Mouse (Mus musculus) embryo, embryonic 11.5 days (tissue): ENCODE measurements around the gene Cxcr5.

Source experiments
- DNase-seq: peaks from one replicate; pipeline ENCODE4 v3.0.0-alpha.2; 2012; ENCODE audit warnings: low read depth, low spot score

The Cxcr5 gene

DNA sequence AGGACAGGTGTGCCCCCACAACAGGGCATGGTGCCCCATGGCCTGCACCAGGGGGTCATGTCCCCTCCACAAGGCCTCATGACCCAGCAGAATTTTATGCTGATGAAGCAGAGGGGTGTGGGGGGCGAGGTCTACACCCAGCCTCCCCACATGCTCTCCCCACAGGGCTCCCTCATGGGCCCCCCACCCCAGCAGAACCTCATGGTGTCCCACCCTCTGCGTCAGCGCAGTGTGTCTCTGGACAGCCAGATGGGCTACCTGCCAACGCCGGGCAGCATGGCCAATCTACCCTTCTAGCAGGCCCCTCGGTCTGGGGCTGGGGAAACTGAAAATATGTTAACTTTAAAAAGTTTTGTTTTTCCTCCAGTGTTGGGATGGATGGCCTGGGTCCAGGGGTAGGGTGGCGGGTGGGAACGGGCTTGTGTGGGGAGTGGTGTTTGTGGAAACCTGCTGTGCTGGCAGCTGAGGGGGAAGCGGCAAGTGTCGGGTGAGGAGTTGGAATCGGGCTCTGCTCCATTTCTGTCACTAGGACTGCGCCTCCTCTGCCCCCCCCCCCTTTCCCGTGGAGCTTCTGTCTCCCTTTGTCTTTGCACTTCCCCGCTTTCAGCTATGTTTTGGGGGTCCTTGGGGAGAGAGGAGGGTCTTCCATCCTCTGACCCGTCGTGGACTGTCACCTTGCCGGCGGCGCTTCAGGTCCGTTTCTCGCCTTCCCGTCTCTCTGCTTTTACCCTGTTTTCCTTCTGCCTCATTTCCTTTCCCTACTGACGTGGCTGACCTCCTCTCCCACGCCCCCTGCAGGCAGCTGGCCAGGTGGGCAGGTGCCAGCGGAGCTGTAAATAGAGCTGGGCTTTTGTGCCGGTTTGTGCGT is 52.0 kb downstream of the Cxcr5 start:
- no peak for DNase-seq

DNA sequence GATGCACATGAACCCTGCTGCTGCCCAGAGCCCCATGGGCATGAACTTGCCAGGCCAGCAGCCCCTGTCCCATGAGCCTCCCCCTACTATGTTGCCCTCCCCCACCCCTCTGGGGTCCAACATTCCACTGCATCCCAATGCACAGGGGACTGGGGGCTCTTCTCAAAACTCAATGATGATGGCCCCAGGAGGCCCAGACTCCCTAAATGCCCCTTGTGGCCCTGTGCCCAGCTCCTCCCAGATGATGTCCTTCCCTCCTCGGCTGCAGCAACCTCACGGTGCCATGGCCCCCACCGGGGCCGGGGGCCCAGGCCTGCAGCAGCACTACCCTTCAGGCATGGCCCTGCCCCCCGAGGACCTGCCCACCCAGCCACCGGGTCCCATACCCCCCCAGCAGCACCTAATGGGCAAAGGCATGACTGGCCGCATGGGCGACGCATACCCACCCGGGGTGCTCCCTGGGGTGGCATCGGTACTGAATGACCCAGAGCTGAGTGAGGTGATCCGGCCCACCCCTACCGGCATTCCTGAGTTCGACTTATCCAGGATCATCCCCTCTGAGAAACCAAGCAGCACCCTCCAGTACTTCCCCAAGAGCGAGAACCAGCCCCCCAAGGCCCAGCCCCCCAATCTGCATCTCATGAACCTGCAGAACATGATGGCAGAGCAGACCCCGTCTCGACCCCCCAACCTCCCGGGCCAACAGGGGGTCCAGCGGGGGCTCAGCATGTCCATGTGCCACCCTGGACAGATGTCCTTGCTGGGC is 52.8 kb downstream of the Cxcr5 start:
- no peak for DNase-seq

DNA sequence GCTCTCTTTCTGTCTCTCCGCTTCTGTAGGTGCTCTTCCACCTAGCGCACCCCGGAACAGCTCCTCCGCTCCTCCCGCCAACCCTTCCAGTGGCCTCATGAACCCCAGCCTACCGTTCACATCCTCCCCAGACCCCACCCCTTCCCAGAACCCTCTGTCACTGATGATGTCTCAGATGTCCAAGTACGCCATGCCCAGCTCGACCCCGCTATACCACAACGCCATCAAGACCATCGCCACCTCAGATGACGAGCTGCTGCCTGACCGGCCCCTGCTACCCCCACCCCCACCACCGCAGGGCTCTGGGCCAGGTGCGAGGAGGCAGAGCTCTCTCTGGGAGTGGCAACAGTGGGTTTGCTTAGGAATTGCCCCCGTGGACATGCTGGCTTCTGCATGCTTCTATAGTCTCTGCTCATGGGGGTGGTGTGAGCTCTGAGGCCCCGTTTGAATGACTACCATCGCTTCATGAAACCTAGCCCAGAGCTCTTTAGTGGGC is 53.5 kb downstream of the Cxcr5 start:
- DNase-seq = no peak

DNA sequence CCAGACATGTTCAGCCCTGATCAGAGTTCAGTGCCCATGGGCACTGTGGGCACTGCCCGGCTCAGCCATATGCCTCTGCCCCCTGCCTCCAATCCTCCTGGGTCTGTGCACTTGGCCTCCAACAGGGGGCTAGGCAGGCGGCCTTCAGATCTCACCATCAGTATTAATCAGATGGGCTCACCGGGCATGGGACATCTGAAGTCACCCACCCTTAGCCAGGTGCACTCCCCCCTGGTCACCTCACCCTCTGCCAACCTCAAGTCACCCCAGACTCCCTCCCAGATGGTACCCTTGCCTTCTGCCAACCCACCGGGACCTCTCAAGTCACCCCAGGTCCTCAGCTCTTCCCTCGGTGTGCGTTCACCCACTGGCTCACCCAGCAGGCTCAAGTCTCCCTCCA is 54.3 kb downstream of the Cxcr5 start:
- DNase-seq = no peak

DNA sequence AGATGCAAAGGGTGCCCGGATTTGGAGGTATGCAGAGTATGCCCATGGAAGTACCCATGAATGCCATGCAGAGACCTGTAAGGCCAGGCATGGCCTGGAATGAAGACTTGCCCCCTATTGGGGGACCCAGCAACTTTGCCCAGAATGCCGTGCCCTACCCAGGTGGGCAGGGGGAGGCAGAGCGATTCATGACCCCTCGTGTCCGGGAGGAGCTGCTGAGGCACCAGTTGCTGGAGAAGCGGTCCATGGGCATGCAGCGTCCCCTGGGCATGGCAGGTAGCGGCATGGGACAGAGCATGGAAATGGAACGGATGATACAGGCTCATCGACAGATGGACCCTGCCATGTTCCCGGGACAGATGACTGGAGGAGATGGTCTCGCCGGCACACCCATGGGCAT is 55.1 kb downstream of the Cxcr5 start:
- DNase-seq = no peak

DNA sequence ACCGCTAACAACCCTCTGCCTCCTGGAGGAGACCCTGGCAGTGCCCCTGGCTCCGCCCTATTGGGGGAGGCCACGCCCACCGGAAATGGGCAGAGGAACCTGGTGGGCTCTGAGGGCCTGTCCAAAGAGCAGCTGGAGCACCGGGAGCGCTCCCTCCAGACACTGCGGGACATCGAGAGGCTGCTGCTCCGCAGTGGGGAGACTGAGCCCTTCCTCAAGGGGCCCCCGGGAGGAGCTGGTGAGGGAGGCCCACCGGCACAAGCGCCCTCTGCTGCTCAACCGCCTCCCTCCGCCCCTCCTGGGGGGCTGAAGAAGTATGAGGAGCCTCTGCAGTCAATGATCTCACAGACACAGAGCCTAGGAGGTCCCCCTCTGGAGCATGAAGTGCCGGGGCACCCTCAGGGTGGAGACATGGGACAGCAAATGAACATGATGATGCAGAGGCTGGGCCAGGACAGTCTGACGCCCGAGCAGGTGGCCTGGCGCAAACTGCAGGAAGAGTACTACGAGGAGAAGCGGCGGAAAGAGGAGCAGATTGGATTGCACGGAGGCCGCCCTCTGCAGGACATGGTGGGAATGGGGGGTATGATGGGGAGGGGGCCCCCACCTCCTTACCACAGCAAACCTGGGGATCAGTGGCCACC is 55.7 kb downstream of the Cxcr5 start:
- no peak for DNase-seq

DNA sequence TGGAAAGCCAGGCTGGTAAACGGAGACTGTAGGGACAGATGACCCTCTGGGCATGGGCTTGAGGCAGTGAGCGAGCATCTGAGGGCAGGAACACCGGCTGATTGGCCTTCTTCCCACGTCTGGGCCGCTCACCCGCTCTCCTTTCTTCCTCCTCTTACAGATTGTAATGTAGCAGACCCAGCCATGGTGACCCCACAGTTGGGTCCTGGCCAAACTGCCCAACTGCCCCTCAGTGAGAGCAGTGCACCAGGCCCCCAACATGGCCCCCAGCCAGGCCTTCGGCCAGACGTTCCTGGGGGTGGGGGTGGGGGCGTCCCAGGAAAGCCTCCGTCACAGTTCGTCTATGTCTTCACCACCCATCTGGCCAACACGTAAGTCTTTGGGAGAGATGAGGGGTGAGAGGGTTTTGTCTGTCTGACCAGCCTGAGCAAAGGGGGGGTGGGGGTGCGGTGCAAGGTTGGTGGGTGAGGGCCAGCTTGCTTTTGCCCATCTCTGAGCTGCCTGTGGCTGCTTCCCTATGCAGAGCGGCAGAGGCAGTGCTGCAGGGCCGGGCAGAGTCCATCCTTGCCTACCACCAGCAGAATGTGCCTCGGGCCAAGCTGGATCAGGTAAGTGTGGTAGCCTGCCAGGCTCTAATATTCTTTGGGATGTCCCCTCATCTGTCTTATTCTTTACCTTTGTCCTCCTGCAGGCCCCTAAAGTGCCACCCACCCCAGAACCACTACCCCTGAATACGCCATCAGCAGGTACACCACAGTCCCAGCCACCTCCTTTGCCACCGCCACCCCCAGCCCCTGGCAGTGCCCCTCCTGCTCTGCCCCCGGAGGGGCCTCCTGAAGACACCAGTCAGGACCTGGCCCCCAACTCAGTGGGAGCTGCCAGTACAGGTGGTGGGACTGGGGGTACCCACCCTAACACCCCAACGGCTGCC is 56.5 kb downstream of the Cxcr5 start:
- DNase-seq = no peak

DNA sequence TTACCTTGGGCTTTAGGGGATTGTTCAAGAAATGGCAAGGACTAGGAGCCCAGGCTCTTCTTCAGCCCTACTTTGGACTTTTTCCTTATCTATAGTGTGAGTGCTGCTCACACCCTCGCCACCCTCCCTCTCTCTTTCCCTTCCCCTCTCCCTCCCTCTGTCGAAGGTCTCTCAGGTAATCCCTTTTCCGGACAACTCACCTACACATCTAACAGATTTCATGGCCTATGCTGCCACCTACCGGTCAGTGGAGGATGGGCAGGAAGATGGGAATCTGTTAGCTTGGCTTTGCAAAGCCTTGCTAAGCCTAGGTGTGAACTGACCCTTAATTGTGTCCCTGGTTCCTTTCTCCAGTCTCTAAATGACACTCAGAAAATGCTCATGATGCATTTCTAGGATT is 59.7 kb downstream of the Cxcr5 start:
- peak; percentile 72 for DNase-seq

DNA sequence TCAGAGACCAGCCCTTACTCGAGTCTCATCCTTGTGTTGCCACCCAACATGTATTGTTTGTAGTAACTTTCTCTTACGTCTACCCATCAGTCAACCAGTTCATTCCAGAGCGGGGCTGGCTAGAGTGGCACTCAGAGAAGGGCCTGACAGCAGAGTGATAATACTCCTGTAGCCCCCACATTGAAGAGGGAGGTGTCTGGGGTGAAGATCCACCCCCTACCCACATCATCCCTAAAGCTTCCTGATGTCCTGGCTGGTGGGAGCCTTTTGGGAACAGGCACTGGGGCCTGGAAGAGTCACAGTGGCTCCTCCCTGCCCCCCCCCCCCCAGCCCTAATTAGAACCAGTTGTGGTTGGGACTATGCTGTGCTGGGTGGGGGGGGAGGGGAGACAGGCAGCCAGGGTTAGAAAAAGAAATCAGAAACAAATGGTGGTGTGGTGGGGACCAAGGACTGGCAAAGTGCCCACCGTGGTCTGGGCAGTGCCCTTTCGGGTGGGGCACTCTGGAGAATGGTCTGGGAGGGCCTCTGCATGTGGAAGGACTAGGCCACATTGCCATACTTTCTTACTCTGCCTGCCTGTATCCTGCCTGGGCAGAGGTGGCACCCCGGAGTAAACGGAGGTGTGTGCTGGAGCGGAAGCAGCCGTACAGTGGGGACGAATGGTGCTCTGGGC is 60.3 kb downstream of the Cxcr5 start:
- DNase-seq = no peak

DNA sequence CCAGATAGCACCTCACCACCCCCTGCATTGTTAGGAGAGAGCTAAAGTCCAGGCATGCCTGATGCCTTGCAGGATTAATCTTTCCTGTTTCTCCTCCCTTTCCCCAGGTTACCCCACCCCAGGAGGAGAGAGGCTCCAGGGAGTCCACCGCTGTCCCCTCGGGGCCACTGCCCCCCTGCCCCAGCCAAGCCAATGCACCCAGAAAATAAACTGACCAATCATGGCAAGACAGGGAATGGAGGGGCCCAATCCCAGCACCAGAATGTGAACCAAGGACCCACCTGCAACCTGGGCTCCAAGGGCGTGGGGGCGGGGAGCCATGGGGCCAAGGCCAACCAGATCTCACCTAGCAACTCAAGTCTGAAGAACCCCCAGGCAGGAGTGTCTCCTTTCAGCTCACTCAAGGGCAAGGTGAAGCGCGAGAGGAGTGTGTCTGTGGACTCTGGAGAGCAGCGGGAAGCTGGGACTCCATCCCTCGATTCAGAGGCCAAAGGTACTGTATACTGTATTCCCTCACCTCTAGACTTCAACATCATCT is 61.0 kb downstream of the Cxcr5 start:
- DNase-seq = no peak

DNA sequence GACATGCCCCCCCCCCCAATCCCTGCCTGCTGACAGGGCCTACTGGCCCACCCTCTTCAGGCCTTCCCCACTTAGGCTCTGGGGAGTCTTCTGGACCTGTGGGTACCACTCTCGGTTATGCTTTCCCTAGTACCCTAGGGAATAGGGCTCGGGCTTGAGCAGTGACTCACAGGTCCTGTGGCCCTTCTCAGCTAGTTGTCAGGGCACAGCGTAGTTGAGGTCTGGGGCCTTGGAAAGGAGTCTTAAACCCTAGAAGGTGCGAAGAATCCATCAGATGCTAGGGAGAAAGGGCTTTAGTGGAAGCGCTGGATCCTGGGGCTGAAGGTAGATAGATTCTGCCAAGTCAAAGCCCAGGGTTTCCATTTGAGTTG is 61.5 kb downstream of the Cxcr5 start:
- no peak for DNase-seq

DNA sequence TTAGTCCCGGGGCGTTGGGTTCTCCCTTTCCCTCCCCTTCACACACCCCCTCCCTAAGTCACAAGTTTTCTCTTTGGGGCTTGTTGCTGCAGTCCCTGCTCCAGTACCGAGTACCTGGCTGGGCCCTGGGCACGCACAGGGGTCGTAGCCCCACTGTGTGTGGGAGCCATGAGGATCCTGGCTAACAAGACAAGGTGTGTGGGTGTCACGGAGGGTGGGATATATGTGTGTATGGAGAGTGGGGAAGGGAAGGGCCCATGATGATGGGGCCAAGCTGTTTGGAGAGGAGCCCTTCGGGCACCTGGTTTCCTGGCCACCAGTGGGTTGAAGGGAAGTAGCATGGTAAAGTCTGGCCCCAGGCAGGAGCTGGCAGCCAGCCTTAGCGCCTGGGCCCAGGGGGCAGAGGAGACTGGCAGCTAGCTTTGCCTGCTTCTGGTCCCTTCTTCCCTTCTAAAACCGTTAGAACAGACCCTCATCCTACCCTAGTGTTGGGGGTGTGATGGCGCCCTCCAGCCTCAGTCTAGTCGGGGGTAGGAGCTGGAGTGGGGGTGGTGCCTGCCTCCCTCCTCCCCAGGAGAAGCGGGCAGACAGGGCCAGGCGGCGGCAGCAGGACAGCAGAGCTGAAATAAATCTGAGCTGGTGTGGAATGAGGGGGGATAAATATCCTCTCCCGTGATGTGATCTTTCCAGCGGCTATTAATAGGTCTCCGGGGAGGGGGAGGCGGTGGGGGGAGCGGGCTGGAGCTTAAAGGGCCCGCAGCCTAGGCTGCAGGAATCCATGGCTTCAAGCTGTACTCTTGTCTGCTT is 62.1 kb downstream of the Cxcr5 start:
- peak; percentile 63 for DNase-seq

DNA sequence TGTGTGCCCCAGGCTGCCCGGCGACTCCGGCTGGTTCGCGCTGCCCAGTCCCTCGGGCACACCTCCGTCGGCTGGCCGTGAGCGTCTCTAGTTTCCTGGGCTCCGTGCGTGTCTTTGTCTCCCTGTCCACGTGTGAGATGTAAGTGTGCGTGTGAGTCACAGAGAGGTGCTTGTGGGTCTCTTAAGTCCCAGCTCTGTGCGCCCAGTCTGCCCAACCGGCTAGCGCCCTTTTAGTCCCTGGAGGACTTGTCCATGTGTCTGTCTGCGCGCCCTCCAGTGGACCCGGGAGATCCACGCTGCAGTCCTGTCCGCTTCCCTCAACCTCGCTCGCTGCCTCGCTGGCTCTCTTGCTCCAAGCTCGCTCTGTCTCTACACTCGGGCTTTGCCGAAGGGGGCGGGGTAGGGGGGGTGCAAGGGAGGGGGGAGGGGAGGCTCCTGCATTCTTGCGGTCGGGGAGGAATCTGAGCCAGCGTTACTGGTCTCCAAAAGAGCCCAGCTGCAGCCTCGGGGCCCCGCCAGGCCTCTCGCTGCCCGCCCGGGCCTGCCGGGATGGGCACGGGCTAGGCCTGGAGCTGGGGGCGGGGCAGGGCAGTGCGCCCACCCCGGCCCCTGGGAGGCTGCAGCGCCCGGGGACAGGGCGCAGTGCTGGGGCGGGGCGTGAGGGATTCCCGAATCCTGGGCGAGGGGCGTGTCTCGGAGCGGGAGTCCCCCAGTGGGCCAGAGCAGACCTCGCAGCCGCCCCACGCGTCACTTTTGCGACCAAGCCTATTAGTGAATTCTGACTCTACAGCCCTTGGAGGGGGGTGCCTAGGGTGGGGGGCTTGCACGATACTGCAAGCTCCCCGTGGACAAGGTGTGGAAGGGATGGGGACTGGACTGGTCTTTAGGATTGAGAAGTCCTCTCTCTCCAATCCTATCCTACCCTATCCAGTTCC is 63.0 kb downstream of the Cxcr5 start:
- DNase-seq = peak; percentile 71

DNA sequence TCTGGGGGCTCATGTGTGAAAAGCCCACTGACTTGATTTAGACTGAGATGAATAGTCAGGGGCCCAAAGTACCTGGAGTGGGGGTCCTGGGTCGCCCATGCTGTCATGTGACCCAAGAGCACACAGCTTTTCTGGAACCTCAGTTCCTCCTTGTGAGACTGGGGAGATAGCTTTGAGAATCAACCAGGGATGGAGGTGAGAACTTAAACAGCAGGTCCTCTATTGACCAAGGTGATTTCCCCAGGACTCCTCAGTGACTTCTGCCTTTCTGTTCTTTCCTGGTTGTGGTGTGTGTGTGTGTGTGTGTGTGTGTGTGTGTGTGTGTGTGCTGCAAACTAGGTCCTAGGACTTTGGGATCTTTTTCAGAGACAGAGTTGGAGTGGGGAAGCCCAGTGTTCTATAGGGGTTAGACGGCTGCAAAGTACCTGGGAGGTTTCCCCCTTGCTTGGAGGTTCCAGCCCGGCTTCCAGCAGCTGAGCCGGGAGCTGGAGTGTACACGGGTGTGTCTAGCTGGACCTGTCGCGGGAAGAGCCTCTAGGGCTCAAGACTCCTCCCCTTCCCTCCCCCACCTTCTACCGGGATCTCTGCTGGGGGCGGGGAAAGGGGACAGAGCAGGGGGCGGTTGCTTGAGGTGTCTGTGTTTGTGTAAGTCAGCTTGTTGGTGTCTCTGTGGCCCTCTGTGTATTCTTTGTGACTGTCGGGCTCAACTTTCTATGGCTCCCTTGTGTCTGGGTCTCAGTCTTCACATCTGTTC is 63.9 kb downstream of the Cxcr5 start:
- DNase-seq = no peak

DNA sequence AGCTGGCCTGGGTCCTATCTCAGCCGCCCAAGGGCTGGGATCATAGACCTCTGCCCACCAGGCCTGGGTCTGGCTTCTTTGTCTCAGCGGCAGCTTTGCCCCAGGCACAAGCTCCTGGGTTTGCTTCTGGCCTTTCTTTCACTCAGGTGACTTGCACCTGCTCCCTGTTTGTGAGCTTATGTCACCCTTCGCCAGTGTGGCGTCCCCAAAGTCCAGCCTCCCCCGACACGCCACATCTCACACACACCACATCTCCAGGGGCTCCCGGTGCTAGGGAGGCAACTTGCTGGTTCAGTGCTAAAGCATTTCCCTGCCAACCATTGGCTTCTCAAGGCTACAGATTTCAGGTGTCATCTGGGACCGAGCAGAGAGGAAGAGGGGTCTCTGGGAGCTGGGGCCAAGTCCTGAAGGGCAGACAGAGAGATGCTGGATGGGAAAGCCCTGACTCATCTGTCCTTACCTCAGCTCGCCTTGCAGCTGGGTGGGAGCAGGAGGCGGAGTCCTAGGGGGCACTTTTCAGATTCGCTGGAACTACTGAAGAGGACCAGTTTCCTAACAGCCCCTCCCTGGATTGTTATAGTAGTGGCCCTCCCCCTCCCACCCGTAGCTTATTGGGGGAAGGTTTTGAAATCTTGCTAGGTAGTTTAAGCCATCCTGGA is 64.7 kb downstream of the Cxcr5 start:
- DNase-seq = no peak

DNA sequence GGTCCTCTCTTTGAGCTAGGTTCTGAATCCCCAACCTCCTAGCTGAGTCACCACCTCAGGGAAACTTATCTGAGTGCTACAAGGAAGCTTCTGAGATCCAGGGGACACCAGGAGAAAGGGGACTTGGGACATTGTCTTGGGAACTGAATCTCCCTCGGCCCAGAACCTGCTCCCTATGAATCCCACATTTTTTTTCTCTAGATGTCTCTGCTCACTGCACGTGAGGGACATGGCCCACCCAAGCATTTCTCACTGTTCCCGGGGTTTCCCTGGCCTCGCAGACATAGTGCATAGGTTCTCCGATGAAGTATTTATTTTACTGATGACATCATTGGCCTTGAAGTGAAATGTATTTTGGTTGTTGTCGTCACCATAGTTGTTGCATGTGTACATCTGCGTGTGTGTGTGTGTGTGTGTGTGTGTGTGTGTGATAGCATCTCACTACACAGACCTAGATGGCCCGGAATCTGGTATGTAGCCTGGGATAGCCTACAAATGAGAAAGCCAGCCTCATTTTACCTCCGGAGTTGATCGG is 65.8 kb downstream of the Cxcr5 start:
- DNase-seq = no peak
